Mouse (Mus musculus) liver, embryonic 14 days (tissue): Measurements from ENCODE around the gene Ets1. TPM values are rescaled to one million over a fixed set of nuclear protein-coding genes. Genes with fewer than 3 reads are reported as not detected.

Experiments
- polyA plus RNA-seq: library from polyadenylated mRNA; depleted of rRNA; stranded (reverse); fragments of >200 nt; gene quantifications from 2 replicates; pipeline ENCODE4 v1.2.3, GENCODE M21; 2012; rRNA removed

Gene Ets1
- polyA plus RNA-seq: 4.3 and 5.2 TPM in 2 replicates

DNA sequence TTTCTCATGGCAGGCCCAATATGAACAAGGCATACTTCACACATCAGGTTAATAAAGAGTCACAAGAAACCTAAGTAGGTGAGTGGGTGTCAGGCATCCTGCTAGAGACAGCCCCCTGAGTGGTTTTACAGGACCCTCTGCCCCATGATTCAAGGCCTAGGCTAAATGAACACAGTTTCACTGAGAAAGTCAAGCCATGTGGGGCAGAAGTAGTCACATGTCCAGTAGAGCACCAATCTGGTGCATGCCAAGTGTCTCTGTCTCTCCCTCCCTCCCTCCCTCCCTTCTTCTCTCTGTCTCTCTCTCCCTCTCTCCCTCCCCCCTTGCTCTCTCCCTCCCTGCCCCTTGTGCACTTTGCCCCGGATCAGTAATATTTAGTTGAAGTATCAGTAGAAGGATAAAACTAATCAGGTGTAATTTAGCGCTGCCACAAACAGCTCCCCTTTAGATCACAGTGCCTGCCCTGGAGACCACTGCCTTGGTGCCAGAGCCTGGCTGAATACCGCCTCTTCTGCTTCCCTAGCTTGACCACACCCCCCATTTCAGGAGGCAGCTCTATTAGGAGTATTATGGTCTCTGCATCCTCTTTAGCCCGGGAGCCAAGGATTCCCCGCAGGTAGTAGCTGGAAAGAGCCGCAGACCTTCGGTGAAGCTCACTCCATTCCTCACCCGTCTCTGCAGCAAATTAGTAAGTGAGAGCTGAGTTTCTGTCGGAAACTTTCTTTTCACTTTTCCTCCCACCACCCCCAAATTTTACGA lies at the start of gene Ets1:
TSS of gene Ets1 (plus strand) at position 595 of the 759 bp plus-strand sequence.

Other genes starting within 250 kb of the Ets1 start
- 2.5 and 3.3 TPM in 2 replicates for gene Fli1, start 93.4 kb upstream of the Ets1 start, polyA plus RNA-seq